Mouse (Mus musculus): ENCODE measurements around the gene Coq8a.

- TF ChIP-seq POLR2A (IDR thresholded peaks at IDR 0.05; ENCODE audit: control insufficient read depth in 1 of 2, insufficient read depth in 1 of 2, low read depth in 1 of 2, low read length in 2 of 2, poor library complexity in 1 of 2): no peak
- no peak for TF ChIP-seq MEF2A (IDR thresholded peaks at IDR 0.05; ENCODE audit: extremely low read depth, insufficient replicate concordance, low read depth, low read length, poor library complexity, severe bottlenecking)
- no peak for TF ChIP-seq HCFC1 (IDR thresholded peaks at IDR 0.05; ENCODE audit: low read depth, low read length)
- no peak for TF ChIP-seq CTCF (IDR thresholded peaks at IDR 0.05 in 2 of 3, conservative IDR thresholded peaks at IDR 0.05 in 1 of 3; ENCODE audit: control insufficient read depth in 1 of 3, insufficient read depth in 1 of 3, low read depth in 2 of 3, low read length in 3 of 3, poor library complexity in 1 of 3, severe bottlenecking in 1 of 3)
- TF ChIP-seq ZKSCAN1 (IDR thresholded peaks at IDR 0.05; ENCODE audit: low read depth, low read length): no peak
- TF ChIP-seq ZNF384 (IDR thresholded peaks at IDR 0.05; ENCODE audit: low read depth, low read length): no peak
- no peak for TF ChIP-seq MAFK (IDR thresholded peaks at IDR 0.05; ENCODE audit: borderline replicate concordance, low read depth, low read length)
- no peak for TF ChIP-seq MXI1 (IDR thresholded peaks at IDR 0.05; ENCODE audit: low read depth, low read length)
Measured at GRCm38 (mm10) chr1:180170071-180170470, 29.3 kb downstream of the Coq8a start.
